ENCODE assay signal across 17 mouse cellular contexts in the genomic region with DNA sequence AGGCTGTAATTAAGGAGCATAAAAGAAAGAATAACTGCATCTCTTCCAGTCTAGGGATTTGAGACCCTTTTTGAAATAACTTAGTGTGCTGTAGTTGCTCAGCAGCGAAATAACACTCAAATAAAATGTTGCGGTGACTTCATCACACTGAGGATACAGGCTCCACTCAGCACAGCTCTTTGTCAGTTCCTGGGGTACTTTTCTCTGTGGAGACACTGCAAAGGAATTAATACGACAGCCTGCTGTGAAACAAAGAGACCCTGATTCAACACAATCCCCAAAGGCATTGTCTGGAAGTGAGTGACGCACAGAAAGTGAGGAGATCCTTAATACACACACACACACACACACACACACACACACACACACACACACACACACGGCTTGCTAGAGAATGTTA.
DNase-seq lines count a peak whose midpoint lies in the region; ATAC-seq and TF ChIP-seq lines count a peak whose summit lies in the region.
"Had no signal": no experiment of that assay in that cellular context is flagged by ENCODE, and none has a peak within 500 bp of the region (broad histone marks: within the 10 kb centered on the region; RNA-seq: fewer than 3 reads in every experiment).

No protein-coding gene starts in this region.

- TF ChIP-seq CTCF in layer of hippocampus, adult 2 months (conservative IDR thresholded peaks at IDR 0.05) = no peak
- no peak for TF ChIP-seq CTCF in forebrain, postnatal 0 days (IDR thresholded peaks at IDR 0.05; ENCODE audit: low read depth)

- no peak for DNase-seq in layer of hippocampus, adult 2 months (ENCODE audit: low spot score in 2 of 2)
- no peak for DNase-seq in layer of hippocampus, adult 9-11 months
- DNase-seq in forebrain, postnatal 0 days = peak; percentile 32
- peak; percentile 65 for DNase-seq in midbrain, embryonic 14.5 days
- peak; percentile 15 for DNase-seq in retina, embryonic 14.5 days (ENCODE audit: low spot score)
- no peak for DNase-seq in right cerebral cortex, adult 18-20 months
- no peak for DNase-seq in liver, embryonic 11.5 days (ENCODE audit: low spot score)
- DNase-seq: cerebellum, adult 9-10 months; gastrocnemius, postnatal 10 days; heart, adult 2 months; thymus, postnatal 14 days had no signal

- H3K4me2 ChIP-seq in forebrain, postnatal 0 days (ENCODE audit: low read depth) = peak overlapping the region; percentile 19; the same call in 1 of the 2 replicates
- peak overlapping the region; percentile 33 for H3K4me2 ChIP-seq in midbrain, embryonic 14.5 days (ENCODE audit: low read length)
- H3K4me2 ChIP-seq in liver, embryonic 11.5 days = no peak overlapping the region
- H3K4me2 ChIP-seq: limb, embryonic 12.5 days; lung, embryonic 15.5 days; neural tube, embryonic 12.5 days had no signal

- no peak overlapping the region for H3K9ac ChIP-seq in forebrain, postnatal 0 days
- H3K9ac ChIP-seq in midbrain, embryonic 14.5 days (replicated peaks; ENCODE audit: low read length) = no peak overlapping the region
- H3K9ac ChIP-seq in liver, embryonic 11.5 days (ENCODE audit: low read depth, low read length) = no peak overlapping the region
- H3K9ac ChIP-seq: kidney, embryonic 15.5 days; limb, embryonic 12.5 days; liver, embryonic 14.5 days; lung, embryonic 15.5 days; neural tube, embryonic 12.5 days had no signal

- no peaks in the 10 kb centered on the region for H3K27me3 ChIP-seq in forebrain, postnatal 0 days (ENCODE audit: insufficient read depth, low read length)
- H3K27me3 ChIP-seq in midbrain, embryonic 14.5 days (ENCODE audit: control insufficient read depth, insufficient read depth, low read length) = no peaks in the 10 kb centered on the region
- peaks cover 3% of the 10 kb centered on the region; the same call in 1 of the 2 replicates for H3K27me3 ChIP-seq in liver, embryonic 11.5 days (replicated peaks; ENCODE audit: control insufficient read depth, insufficient read depth, low read length)
- H3K27me3 ChIP-seq: neural tube, embryonic 12.5 days had no signal

- WGBS in forebrain, postnatal 0 days = 14% methylated on average over 5 of the region's 5 CpGs
- 15% methylated on average over 5 of the region's 5 CpGs for WGBS in midbrain, embryonic 14.5 days
- 70% methylated on average over 5 of the region's 5 CpGs for WGBS in liver, embryonic 11.5 days

- H3K9me3 ChIP-seq in forebrain, postnatal 0 days (ENCODE audit: low read length) = no peaks in the 10 kb centered on the region
- H3K9me3 ChIP-seq in midbrain, embryonic 14.5 days (ENCODE audit: control insufficient read depth, low read length) = no peaks in the 10 kb centered on the region
- H3K9me3 ChIP-seq in liver, embryonic 11.5 days (ENCODE audit: control insufficient read depth, low read length) = no peaks in the 10 kb centered on the region
- H3K9me3 ChIP-seq: kidney, embryonic 15.5 days; limb, embryonic 12.5 days; lung, embryonic 15.5 days; neural tube, embryonic 12.5 days had no signal

- H3K27ac ChIP-seq in layer of hippocampus, adult 2 months = peak overlapping the region; percentile 86; the same call in 1 of the 2 replicates
- no peak overlapping the region for H3K27ac ChIP-seq in forebrain, postnatal 0 days (ENCODE audit: low read depth, low read length)
- H3K27ac ChIP-seq in midbrain, embryonic 14.5 days (replicated peaks; ENCODE audit: low read depth, low read length) = no peak overlapping the region
- no peak overlapping the region for H3K27ac ChIP-seq in liver, embryonic 11.5 days (ENCODE audit: low read depth, low read length)
- H3K27ac ChIP-seq: heart, adult 2 months; kidney, embryonic 15.5 days; limb, embryonic 12.5 days; liver, embryonic 14.5 days; lung, embryonic 15.5 days; neural tube, embryonic 12.5 days had no signal

- H3K4me1 ChIP-seq in forebrain, postnatal 0 days (ENCODE audit: insufficient read depth) = peaks cover 12% of the 10 kb centered on the region; the same call in 1 of the 2 replicates
- peaks cover 23% of the 10 kb centered on the region for H3K4me1 ChIP-seq in midbrain, embryonic 14.5 days (ENCODE audit: control insufficient read depth, insufficient read depth, low read length)
- no peaks in the 10 kb centered on the region for H3K4me1 ChIP-seq in liver, embryonic 11.5 days (replicated peaks; ENCODE audit: control insufficient read depth, insufficient read depth, low read length)

- no peaks in the 10 kb centered on the region for H3K36me3 ChIP-seq in forebrain, postnatal 0 days (ENCODE audit: insufficient read depth)
- H3K36me3 ChIP-seq in midbrain, embryonic 14.5 days (ENCODE audit: control insufficient read depth, insufficient read depth, low read length) = no peaks in the 10 kb centered on the region
- no peaks in the 10 kb centered on the region for H3K36me3 ChIP-seq in liver, embryonic 11.5 days (ENCODE audit: control insufficient read depth, insufficient read depth, low read length)
- H3K36me3 ChIP-seq: kidney, embryonic 15.5 days; limb, embryonic 12.5 days; lung, embryonic 15.5 days; neural tube, embryonic 12.5 days had no signal

- peak; percentile 19; the same call in 1 of the 2 replicates for ATAC-seq in forebrain, postnatal 0 days
- ATAC-seq in midbrain, embryonic 14.5 days (ENCODE audit: low FRiP score, low TSS enrichment) = no peak
- ATAC-seq in liver, embryonic 11.5 days (replicated peaks; ENCODE audit: low FRiP score) = no peak
- ATAC-seq: intestine, postnatal 0 days had no signal

- no peak overlapping the region for H3K4me3 ChIP-seq in layer of hippocampus, adult 2 months
- H3K4me3 ChIP-seq in forebrain, postnatal 0 days (ENCODE audit: low read depth, low read length) = no peak overlapping the region
- H3K4me3 ChIP-seq in midbrain, embryonic 14.5 days (replicated peaks; ENCODE audit: low read depth, low read length) = 0 out of 2 replicates have a peak overlapping the region, but pooled peaks have one; percentile 2
- H3K4me3 ChIP-seq in liver, embryonic 11.5 days (ENCODE audit: low read depth, low read length) = no peak overlapping the region
- H3K4me3 ChIP-seq: heart, adult 2 months; kidney, embryonic 15.5 days; limb, embryonic 12.5 days; lung, embryonic 15.5 days; neural tube, embryonic 12.5 days had no signal

Comparison
In these comparisons a context has a peak if more than half of its experiments do, and no peak if none do; other contexts are left out.
1. DNase-seq: peak in forebrain, postnatal 0 days (single experiment), midbrain, embryonic 14.5 days (single experiment) and retina, embryonic 14.5 days (single experiment); none in layer of hippocampus, adult 2 months (0 of 2), layer of hippocampus, adult 9-11 months (single experiment), right cerebral cortex, adult 18-20 months (single experiment) and liver, embryonic 11.5 days (single experiment).